Mouse (Mus musculus): ENCODE data around the gene Capn2. TPM values are rescaled to one million over a fixed set of nuclear protein-coding genes. Genes with fewer than 3 reads are reported as not detected.

Gene Capn2
- polyA plus RNA-seq, 1 experiment from 2014 or later = 135 TPM

DNA sequence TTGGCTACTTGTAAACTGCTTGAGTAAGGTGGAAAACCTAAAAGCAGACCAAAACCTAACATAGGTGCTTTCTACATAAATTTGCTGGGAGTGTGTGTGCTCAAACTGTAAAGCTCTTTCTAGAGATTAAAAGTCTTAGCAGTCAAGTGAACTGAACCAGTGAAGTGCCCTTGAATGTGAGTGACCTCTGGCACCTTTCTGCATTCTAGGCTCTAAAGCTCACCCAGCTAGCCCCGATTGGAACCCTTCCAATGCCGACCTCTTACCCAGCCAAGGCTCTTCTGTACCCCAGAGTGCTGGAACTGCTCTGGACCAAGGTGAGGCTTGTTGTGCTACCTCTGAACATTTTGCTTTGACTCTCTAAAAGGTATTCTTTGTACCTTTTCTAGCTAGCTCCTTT is 73.3 kb downstream of the Capn2 start:
- peaks cover 3% of the 10 kb centered on the region; the same call in 1 of the 2 replicates for H3K4me1 ChIP-seq (ENCODE audit: insufficient read depth, low read depth, low read length)
- no peaks in the 10 kb centered on the region for H3K27me3 ChIP-seq (replicated peaks; ENCODE audit: insufficient read depth, low read length)
- no peak overlapping the region for H3K27ac ChIP-seq (ENCODE audit: low read length)
- no peak overlapping the region for H3K4me3 ChIP-seq (ENCODE audit: low read depth, low read length)
- H3K36me3 ChIP-seq (ENCODE audit: insufficient read depth, low read length) = peaks cover 33% of the 10 kb centered on the region
- H3K4me2 ChIP-seq (replicated peaks; ENCODE audit: low read depth, low read length) = no peak overlapping the region
- no peak overlapping the region for H3K9ac ChIP-seq (replicated peaks; ENCODE audit: low read depth)
- no peaks in the 10 kb centered on the region for H3K9me3 ChIP-seq (ENCODE audit: low read length)
- no peak for TF ChIP-seq CTCF (IDR thresholded peaks at IDR 0.05)
- no peak for TF ChIP-seq EP300 (IDR thresholded peaks at IDR 0.05)
- peak; percentile 45 for ATAC-seq
- DNase-seq (ENCODE audit: low spot score) = peak; percentile 53
- WGBS = 53% methylated on average over 2 of the region's 2 CpGs

DNA sequence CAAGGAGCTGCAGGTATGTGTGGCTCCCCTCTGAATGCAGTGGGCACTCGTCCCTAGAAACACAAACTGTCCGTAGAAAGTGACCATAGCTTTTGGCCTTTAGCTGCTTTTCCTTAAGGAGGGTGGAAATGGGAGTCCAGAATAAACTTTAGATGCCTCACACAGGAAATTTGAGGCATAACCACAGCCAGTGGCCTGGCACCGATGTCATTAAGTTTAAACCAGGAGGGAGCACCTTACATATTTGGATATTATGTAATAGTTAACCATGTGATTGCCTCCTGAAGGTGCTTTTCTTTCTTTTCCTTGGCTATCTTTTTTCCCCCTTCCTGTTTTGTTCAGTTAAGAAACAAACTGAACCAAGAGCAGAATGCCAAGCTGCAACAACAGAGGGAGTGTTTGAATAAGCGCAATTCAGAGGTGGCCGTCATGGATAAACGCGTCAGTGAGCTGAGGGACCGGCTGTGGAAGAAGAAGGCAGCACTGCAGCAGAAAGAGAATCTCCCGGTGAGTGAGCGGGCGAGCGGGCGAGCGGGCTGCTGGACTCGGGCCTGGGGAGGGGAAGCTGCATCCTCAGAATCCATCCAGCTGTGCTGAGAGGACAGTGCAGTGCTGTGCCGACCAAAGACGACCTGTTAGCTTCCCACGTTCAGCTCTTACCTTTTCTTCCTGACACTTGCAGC is 75.5 kb downstream of the Capn2 start:
- DNase-seq (ENCODE audit: low spot score) = peak; percentile 23
- Histone ChIP-seq H3K36me3 (ENCODE audit: insufficient read depth, low read length) (peaks cover 26% of the 10 kb centered on the region), H3K4me1 (ENCODE audit: insufficient read depth, low read depth, low read length) (peaks cover 3% of the 10 kb centered on the region; the same call in 1 of the 2 replicates), H3K4me2 (replicated peaks; ENCODE audit: low read depth, low read length) (no peak overlapping the region), H3K4me3 (ENCODE audit: low read depth, low read length) (no peak overlapping the region), H3K27me3 (replicated peaks; ENCODE audit: insufficient read depth, low read length) (no peaks in the 10 kb centered on the region), H3K9me3 (ENCODE audit: low read length) (no peaks in the 10 kb centered on the region), H3K9ac (replicated peaks; ENCODE audit: low read depth) (no peak overlapping the region), H3K27ac (ENCODE audit: low read length) (no peak overlapping the region)
- no peak for ATAC-seq
- TF ChIP-seq CTCF (IDR thresholded peaks at IDR 0.05) = no peak
- TF ChIP-seq EP300 (IDR thresholded peaks at IDR 0.05) = no peak
- 82% methylated on average over 18 of the region's 18 CpGs for WGBS

DNA sequence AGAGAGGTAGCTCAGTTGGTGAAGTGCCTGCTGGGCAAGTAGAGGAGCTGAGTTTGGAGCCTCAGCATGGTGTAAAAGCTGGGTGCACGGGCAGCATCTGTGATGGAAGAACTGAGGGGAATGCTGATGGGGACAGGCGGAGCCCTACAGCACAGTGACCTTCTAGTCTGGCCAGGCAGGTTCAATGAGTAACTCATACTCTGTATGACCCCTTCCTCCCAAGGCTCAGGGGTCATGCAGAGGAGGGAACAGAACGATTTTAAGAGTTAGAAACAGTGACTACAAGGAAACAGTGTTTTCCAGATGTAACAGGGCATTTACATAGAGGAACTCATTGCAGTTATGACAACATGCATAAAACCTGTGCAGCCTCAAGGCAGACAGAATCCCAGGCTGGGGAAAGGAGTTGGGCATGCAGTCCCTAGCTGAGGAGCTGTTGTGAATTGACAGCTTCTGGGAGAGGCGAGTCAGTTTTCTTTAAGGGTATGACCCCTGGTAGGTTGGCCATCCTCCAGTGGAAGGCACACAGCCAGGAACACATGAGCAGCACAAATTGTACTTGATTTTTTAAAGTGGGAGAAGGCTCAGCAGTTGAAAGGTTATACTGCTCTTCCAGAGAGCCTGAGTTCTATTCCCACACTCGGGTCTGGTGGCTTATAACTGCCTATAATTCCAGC is 77.7 kb downstream of the Capn2 start:
- ATAC-seq (peak; percentile 87), DNase-seq (ENCODE audit: low spot score) (peak; percentile 74)
- H3K27me3 ChIP-seq (replicated peaks; ENCODE audit: insufficient read depth, low read length) = no peaks in the 10 kb centered on the region
- H3K9ac ChIP-seq (replicated peaks; ENCODE audit: low read depth) = no peak overlapping the region
- no peaks in the 10 kb centered on the region for H3K9me3 ChIP-seq (ENCODE audit: low read length)
- H3K4me3 ChIP-seq (ENCODE audit: low read depth, low read length) = no peak overlapping the region
- no peak overlapping the region for H3K4me2 ChIP-seq (replicated peaks; ENCODE audit: low read depth, low read length)
- H3K27ac ChIP-seq (ENCODE audit: low read length) = peak overlapping the region; percentile 27; the same call in 1 of the 2 replicates
- peak; percentile 43; the same call in 1 of the 2 replicates for TF ChIP-seq EP300 (IDR thresholded peaks at IDR 0.05)
- no peak for TF ChIP-seq CTCF (IDR thresholded peaks at IDR 0.05)
- peaks cover 3% of the 10 kb centered on the region; the same call in 1 of the 2 replicates for H3K4me1 ChIP-seq (ENCODE audit: insufficient read depth, low read depth, low read length)
- WGBS = 54% methylated on average over 5 of the region's 5 CpGs
- H3K36me3 ChIP-seq (ENCODE audit: insufficient read depth, low read length) = peaks cover 27% of the 10 kb centered on the region

DNA sequence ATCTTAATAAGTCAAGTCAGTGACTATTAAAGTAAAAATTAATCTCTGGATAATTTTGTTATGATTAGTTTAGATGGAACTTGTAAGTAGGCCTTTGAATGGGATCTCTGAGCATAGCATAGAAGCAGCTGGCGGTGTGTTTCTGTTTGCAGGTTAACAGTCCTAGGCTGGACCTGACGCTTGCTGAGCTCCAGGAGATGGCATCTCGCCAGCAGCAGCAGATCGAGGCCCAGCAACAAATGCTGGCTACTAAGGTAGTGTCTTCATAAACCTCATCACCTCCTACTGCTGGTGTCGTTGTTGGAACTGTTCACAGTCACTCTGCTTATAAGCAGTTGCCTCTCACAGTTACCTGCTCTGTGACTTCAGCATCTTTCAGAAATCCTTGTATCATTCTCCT is 80.7 kb downstream of the Capn2 start:
- TF ChIP-seq EP300 (IDR thresholded peaks at IDR 0.05) (no peak), CTCF (IDR thresholded peaks at IDR 0.05) (no peak)
- 68% methylated on average over 5 of the region's 5 CpGs for WGBS
- peaks cover 3% of the 10 kb centered on the region; the same call in 1 of the 2 replicates for H3K4me1 ChIP-seq (ENCODE audit: insufficient read depth, low read depth, low read length)
- H3K9ac ChIP-seq (replicated peaks; ENCODE audit: low read depth) = no peak overlapping the region
- peaks cover 30% of the 10 kb centered on the region; the same call in 1 of the 2 replicates for H3K36me3 ChIP-seq (ENCODE audit: insufficient read depth, low read length)
- no peak overlapping the region for H3K27ac ChIP-seq (ENCODE audit: low read length)
- no peak overlapping the region for H3K4me2 ChIP-seq (replicated peaks; ENCODE audit: low read depth, low read length)
- DNase-seq (ENCODE audit: low spot score) (no peak), ATAC-seq (no peak)
- no peaks in the 10 kb centered on the region for H3K27me3 ChIP-seq (replicated peaks; ENCODE audit: insufficient read depth, low read length)
- no peaks in the 10 kb centered on the region for H3K9me3 ChIP-seq (ENCODE audit: low read length)
- H3K4me3 ChIP-seq (ENCODE audit: low read depth, low read length) = no peak overlapping the region

DNA sequence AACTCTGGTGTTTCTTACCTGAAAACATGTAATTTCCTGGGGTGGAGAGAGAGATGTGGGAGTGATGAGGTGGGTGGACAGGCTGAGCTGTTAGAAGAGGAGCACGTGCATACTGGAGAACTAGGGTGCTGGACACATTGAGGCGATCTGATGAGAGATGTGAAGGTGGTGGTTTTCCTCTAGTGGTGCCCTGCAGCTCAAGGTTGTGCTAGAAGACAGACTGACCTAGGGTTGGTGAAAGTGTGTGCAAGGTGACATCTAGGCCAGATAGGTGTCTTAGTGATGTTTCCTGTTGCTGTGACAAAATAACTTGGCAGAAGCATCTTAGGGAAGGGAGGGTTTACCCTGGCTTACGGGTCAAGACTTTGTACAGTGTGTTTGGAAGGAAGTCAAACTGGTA is 85.3 kb downstream of the Capn2 start:
- no peak for DNase-seq (ENCODE audit: low spot score)
- Histone ChIP-seq H3K9me3 (ENCODE audit: low read length) (no peaks in the 10 kb centered on the region), H3K4me1 (ENCODE audit: insufficient read depth, low read depth, low read length) (no peaks in the 10 kb centered on the region), H3K27me3 (replicated peaks; ENCODE audit: insufficient read depth, low read length) (no peaks in the 10 kb centered on the region), H3K9ac (replicated peaks; ENCODE audit: low read depth) (no peak overlapping the region), H3K27ac (ENCODE audit: low read length) (no peak overlapping the region), H3K36me3 (ENCODE audit: insufficient read depth, low read length) (peaks cover 29% of the 10 kb centered on the region; the same call in 1 of the 2 replicates), H3K4me2 (replicated peaks; ENCODE audit: low read depth, low read length) (no peak overlapping the region), H3K4me3 (ENCODE audit: low read depth, low read length) (no peak overlapping the region)
- no peak for ATAC-seq
- 86% methylated on average over 3 of the region's 3 CpGs for WGBS
- TF ChIP-seq CTCF (IDR thresholded peaks at IDR 0.05) (no peak), EP300 (IDR thresholded peaks at IDR 0.05) (no peak)

DNA sequence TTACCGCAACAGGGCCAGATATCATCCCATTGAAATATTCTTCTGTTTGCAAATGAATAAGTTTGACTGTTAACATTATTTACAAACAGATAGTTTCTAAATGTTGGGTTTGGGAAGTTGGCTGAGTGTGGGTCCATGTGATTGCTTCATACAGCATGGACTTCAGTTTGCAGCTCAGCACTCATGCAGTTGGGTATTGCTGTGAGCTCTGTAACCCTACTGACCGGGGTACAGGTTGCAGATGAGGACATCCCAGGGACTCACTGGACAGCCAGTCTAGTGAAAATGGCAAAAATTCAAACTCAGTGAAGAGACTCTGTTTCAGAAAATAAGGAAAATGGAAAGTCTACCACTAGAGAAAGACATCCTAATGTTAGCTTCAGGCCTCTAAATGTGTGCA is 86.7 kb downstream of the Capn2 start:
- DNase-seq (ENCODE audit: low spot score) = no peak
- no peak overlapping the region for H3K9ac ChIP-seq (replicated peaks; ENCODE audit: low read depth)
- ATAC-seq = no peak

More for the DNA sequence above, 86.7 kb downstream of the Capn2 start:
- H3K27me3 ChIP-seq (replicated peaks; ENCODE audit: insufficient read depth, low read length) = no peaks in the 10 kb centered on the region
- H3K4me1 ChIP-seq (ENCODE audit: insufficient read depth, low read depth, low read length) = no peaks in the 10 kb centered on the region
- H3K4me2 ChIP-seq (replicated peaks; ENCODE audit: low read depth, low read length) = no peak overlapping the region
- H3K4me3 ChIP-seq (ENCODE audit: low read depth, low read length) = no peak overlapping the region
- no peak overlapping the region for H3K27ac ChIP-seq (ENCODE audit: low read length)
- TF ChIP-seq EP300 (IDR thresholded peaks at IDR 0.05) = no peak
- no peak for TF ChIP-seq CTCF (IDR thresholded peaks at IDR 0.05)
- H3K9me3 ChIP-seq (ENCODE audit: low read length) = no peaks in the 10 kb centered on the region
- WGBS = 94% methylated on average over 2 of the region's 2 CpGs
- H3K36me3 ChIP-seq (ENCODE audit: insufficient read depth, low read length) = peaks cover 24% of the 10 kb centered on the region; the same call in 1 of the 2 replicates
